Mouse (Mus musculus) stomach, embryonic 15.5 days (tissue): ENCODE data around the gene Pbxip1. TPM values are rescaled to one million over a fixed set of nuclear protein-coding genes. Genes with fewer than 3 reads are reported as not detected.
"Not testable (repeated sequence)": the region's sequence is repeated elsewhere in the genome, so short reads cannot be mapped to it uniquely, and the experiment has no call there.

ENCODE experiments used
- ATAC-seq: fragments of 200-750 bp; cut with Nextera tagmentation; 2 replicates; pipeline ENCODE4 v1.8.0; 2017; ENCODE audit warnings: low read depth, moderate number of reproducible peaks, moderate TSS enrichment; ENCODE audit not compliant: insufficient read depth, low FRiP score
- H3K27ac ChIP-seq: fragments of 300-500 bp; sonication (generic); 2 replicates; pipeline ENCODE4 v1.5.1; 2015; ENCODE audit warnings: mild to moderate bottlenecking, inconsistent platforms
- H3K27me3 ChIP-seq: fragments of 300-500 bp; sonication (generic); replicated peaks from 2 replicates; pipeline ENCODE4 v1.6.1; 2015; ENCODE audit warnings: inconsistent platforms
- H3K36me3 ChIP-seq: fragments of 300-500 bp; sonication (generic); 2 replicates; pipeline ENCODE4 v1.6.1; 2015; ENCODE audit warnings: inconsistent platforms
- H3K4me1 ChIP-seq: fragments of 300-500 bp; sonication (generic); 2 replicates; pipeline ENCODE4 v1.6.1; 2015; ENCODE audit warnings: inconsistent platforms
- H3K4me2 ChIP-seq: fragments of 300-500 bp; sonication (generic); 2 replicates; pipeline ENCODE4 v1.6.1; 2015; ENCODE audit warnings: mild to moderate bottlenecking, inconsistent platforms
- H3K4me3 ChIP-seq: fragments of 300-500 bp; sonication (generic); replicated peaks from 2 replicates; pipeline ENCODE4 v1.5.1; 2015; ENCODE audit warnings: inconsistent platforms
- H3K9ac ChIP-seq: fragments of 300-500 bp; sonication (generic); 2 replicates; pipeline ENCODE4 v1.6.1; 2015; ENCODE audit warnings: inconsistent platforms
- H3K9me3 ChIP-seq: fragments of 300-500 bp; sonication (generic); 2 replicates; pipeline ENCODE4 v1.6.1; 2016; ENCODE audit warnings: inconsistent platforms
- WGBS: fragments of 180-500 bp; shearing (Covaris S2); methylation state at CpG from one replicate; pipeline ENCODE4 v1.1.7; 2015; 5-methylcytosine and 5-hydroxymethylcytosine counted together
- polyA plus RNA-seq: library from polyadenylated mRNA; unstranded; fragments of >200 nt; fragmentation: Nextera tagmentation; extraction: Ambion mirVana; gene quantifications from 2 replicates; pipeline ENCODE4 v1.2.1, GENCODE M21; 2015

Pbxip1 gene
- polyA plus RNA-seq, 1 experiment from 2014 or later, result 40.1 TPM

DNA sequence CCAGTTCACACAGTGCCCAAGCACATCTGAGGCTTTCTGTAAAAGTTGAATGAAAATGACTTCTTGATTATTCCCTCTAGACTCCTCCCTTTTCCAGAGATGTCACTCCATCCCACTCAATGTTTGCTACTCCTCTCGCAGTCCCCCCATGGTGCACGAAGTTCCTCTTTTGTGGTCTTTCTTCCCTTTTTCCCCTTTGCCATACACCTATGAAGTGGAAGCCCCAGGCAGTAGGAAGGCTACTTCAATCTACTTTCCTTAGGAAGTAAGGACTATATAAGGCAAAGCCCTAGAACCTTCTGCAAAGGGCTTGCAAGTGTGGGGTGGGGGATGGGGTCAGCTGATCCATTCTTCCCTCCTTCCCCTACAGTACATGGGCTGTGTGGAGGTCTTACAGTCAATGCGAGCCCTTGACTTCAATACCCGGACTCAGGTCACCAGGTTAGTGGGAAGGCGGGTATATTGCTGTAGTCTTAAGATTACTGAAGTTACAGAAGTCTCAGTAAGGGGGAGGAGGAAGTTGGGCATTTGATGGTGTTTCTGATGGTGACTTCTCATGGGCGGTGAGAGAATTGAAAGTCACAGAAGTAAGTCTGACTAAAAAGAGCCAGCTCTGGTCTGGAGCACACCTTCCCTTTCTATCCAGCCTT, 13.8 kb upstream of the Pbxip1 start:
- H3K4me3 ChIP-seq, result peak overlapping the region; percentile 55
- H3K27ac ChIP-seq, result no peak overlapping the region; the same call in 1 of the 2 replicates
- no peaks in the 10 kb centered on the region for H3K9me3 ChIP-seq
- H3K27me3 ChIP-seq, result no peaks in the 10 kb centered on the region
- no peak overlapping the region for H3K9ac ChIP-seq
- ATAC-seq, result no peak
- peaks cover 32% of the 10 kb centered on the region for H3K36me3 ChIP-seq
- 55% methylated on average over 6 of the region's 6 CpGs for WGBS
- peaks cover 49% of the 10 kb centered on the region for H3K4me1 ChIP-seq
- H3K4me2 ChIP-seq, result peak overlapping the region; percentile 64

DNA sequence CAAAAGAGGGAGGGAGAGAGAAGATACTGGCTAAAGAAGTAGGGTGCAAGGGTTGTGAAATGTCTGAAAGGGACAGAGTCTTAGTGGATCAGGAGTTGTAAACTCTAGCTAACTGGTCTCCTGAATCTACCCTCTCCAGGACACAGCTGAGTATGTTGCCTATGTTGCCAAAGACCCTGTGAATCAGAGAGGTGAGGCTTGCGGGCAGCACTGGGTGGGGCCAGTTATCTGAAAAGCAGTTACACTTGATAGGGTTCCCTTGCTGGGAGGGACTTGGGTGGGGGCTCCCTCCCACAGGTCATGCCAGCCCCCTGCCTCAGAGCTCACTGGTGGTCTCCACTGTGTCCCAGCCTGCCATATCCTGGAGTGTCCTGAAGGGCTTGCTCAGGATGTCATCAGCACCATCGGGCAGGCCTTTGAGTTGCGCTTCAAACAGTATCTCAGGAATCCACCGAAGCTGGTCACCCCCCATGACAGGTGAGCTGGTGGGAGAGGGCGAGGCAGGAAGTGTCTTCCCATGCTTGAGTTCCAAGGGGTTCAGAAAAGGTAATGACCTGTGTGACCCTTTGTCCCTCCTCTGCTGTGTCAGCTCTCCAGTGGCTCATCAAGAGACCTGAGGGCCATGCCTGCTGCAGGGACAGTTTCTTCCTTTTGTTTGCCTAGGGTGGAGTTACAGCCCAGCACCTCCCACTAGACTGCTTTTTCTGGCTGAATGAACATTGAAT, 11.9 kb upstream of the Pbxip1 start:
- Histone ChIP-seq H3K27ac (0 out of 2 replicates have a peak overlapping the region, but pooled peaks have one; percentile 9), H3K36me3 (peaks cover 36% of the 10 kb centered on the region), H3K4me2 (peak overlapping the region; percentile 10; the same call in 1 of the 2 replicates)

DNA sequence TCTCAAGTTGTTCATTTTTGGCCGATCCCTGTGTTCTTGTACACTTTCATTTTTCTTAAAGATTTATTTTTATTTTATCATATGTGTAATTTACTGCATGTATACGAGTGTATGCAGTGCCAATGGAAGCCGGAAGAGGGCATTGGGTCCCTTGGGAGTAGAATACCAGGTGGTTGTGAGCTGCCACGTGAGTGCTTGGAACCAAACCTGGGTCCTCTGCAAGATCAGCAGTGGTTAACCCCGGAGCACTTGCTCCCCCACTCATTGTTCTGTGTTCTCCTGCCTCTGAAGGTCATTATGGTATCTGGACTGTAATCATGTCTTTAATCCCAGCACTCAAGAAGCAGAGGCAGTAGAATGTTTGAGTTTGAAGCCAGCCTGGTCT, 11.4 kb upstream of the Pbxip1 start:
- WGBS, result 78% methylated on average over 5 of the region's 5 CpGs
- Histone ChIP-seq H3K4me2 (no peak overlapping the region), H3K4me3 (no peak overlapping the region), H3K9ac (no peak overlapping the region), H3K27ac (0 out of 2 replicates have a peak overlapping the region, but pooled peaks have one; percentile 9), H3K9me3 (no peaks in the 10 kb centered on the region), H3K27me3 (no peaks in the 10 kb centered on the region), H3K4me1 (peaks cover 43% of the 10 kb centered on the region), H3K36me3 (peaks cover 36% of the 10 kb centered on the region)
- ATAC-seq, result no peak

More for the DNA sequence above, 11.9 kb upstream of the Pbxip1 start:
- WGBS, result 67% methylated on average over 5 of the region's 5 CpGs
- ATAC-seq, result no peak
- Histone ChIP-seq H3K4me1 (peaks cover 48% of the 10 kb centered on the region), H3K4me3 (no peak overlapping the region), H3K9me3 (no peaks in the 10 kb centered on the region), H3K27me3 (no peaks in the 10 kb centered on the region), H3K9ac (no peak overlapping the region)

DNA sequence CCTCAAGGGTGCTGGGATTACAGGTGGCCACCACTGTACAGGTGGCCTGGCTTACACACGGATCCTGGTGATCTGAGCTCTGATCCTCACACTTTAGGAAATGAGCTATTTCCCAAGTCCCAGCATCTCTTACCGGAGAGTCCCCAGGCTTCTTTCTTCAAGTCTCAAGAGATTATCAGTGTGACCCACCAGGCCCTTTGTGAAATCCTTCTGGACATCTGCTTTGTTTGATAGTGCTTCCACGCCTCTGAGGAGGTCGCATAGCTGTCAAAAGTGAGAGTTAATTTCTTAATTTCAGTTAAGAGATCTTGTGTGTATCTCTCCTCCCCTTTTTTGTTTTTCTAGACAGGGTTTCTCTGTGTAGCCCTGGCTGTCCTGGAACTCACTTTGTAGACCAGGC, 10.6 kb upstream of the Pbxip1 start:
- Histone ChIP-seq H3K9ac (no peak overlapping the region), H3K36me3 (peaks cover 36% of the 10 kb centered on the region), H3K4me1 (peaks cover 38% of the 10 kb centered on the region), H3K9me3 (no peaks in the 10 kb centered on the region), H3K27me3 (no peaks in the 10 kb centered on the region), H3K4me2 (no peak overlapping the region), H3K27ac (no peak overlapping the region), H3K4me3 (no peak overlapping the region)
- 82% methylated on average over 4 of the region's 4 CpGs for WGBS
- no peak for ATAC-seq

DNA sequence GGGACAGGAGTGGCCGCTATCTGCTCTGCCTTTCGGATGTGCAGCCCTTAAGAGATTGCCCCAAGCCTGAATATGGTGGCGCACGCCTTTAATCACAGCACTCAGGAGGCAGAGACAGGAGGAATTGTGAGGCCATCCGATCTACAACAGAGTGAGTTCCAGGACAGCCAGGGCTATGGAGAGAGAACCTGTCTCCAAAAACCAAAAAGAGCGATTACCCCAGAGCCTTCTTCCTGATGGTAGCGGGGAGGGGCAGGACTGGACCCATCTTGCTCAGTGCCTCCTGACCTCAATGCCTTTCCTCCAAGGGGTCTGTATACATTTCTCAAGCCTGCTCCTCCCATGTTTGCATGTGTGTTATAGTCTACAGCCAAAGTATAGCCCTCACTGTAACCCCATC, 7.5 kb upstream of the Pbxip1 start:
- H3K27ac ChIP-seq, H3K9me3 ChIP-seq, H3K27me3 ChIP-seq, ATAC-seq, H3K4me3 ChIP-seq, H3K9ac ChIP-seq, H3K4me2 ChIP-seq: not testable (repeated sequence)
- peaks cover 23% of the 10 kb centered on the region for H3K4me1 ChIP-seq
- H3K36me3 ChIP-seq, result peaks cover 53% of the 10 kb centered on the region
- WGBS, result 80% methylated on average over 7 of the region's 7 CpGs

DNA sequence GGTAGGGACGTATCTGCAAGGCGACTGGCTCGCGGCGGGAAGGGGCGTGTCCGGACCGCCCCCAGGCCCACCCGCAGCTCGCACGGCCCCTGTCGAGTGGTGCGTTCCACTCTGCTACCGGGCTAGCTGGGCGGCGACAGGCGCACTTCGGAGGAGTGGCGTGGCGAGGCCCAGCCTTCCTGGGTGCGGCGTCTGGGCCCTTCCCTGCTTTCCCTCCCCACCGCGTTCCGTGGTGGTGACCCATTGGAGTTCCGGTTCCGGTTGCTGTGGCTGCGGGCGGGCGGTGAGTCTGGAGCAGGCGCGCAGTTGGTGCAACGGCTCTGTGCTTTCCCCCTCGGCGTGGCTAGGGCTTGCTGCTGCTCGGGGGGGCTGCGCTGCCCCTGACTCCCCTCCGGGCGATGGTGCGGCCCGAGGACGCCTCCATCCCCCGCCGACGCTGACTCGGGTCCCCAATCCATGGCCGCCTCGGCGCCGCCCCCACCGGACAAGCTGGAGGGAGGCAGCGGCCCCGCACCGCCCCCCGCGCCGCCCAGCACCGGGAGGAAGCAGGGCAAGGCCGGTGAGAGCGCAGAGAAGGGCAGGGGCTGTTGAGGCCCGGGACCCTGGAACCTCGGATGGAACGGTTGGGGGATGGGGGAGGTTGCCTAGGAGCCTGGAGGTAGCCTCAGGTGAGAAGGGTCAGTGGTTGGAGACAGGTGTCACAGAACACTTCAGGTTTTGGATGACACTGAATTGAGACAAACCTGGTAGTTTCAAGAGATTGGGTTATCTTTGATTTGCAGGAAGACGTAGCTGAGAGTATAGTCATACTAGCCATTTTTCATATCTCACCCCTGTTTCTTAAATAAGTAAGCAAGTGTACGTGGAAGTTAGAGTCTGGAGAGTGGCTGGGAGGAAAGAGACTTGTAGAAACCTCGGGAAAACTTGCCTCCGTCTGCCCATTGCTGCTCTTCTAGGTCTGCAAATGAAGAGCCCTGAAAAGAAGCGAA, 6.0 kb upstream of the Pbxip1 start, which contains the start of gene Pygo2:
Gene Pygo2 (plus strand): TSS at position 44 of the 989 bp plus-strand sequence.
- peak; percentile 99 for ATAC-seq
- H3K27ac ChIP-seq, result peak within 1 kb of the TSS; percentile 92
- no peaks in the 10 kb centered on the region for H3K27me3 ChIP-seq
- no peaks in the 10 kb centered on the region for H3K9me3 ChIP-seq
- H3K9ac ChIP-seq, result peak within 1 kb of the TSS; percentile 96
- H3K4me1 ChIP-seq, result peaks cover 13% of the 10 kb centered on the region
- H3K4me2 ChIP-seq, result peak within 1 kb of the TSS; percentile 61
- peak within 1 kb of the TSS; percentile 98 for H3K4me3 ChIP-seq
- WGBS, result 2% methylated on average over 65 of the region's 68 CpGs
- peaks cover 45% of the 10 kb centered on the region for H3K36me3 ChIP-seq

DNA sequence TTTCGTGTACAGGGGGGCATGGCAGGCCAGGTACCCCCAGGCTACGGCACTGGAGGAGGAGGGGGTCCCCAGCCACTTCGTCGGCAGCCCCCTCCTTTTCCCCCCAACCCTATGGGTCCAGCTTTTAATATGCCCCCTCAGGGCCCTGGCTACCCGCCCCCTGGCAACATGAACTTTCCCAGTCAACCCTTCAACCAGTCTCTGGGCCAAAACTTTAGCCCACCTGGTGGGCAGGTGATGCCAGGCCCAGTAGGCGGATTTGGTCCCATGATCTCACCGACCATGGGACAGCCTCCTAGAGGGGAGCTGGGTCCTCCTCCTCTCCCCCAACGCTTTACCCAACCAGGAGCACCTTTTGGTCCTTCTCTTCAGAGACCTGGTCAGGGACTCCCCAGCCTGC, 3.9 kb upstream of the Pbxip1 start:
- Histone ChIP-seq H3K9ac (no peak overlapping the region), H3K4me1 (peaks cover 23% of the 10 kb centered on the region), H3K9me3 (no peaks in the 10 kb centered on the region), H3K4me3 (no peak overlapping the region), H3K4me2 (no peak overlapping the region), H3K27ac (no peak overlapping the region), H3K36me3 (peaks cover 27% of the 10 kb centered on the region), H3K27me3 (no peaks in the 10 kb centered on the region)
- no peak for ATAC-seq
- 88% methylated on average over 8 of the region's 8 CpGs for WGBS

DNA sequence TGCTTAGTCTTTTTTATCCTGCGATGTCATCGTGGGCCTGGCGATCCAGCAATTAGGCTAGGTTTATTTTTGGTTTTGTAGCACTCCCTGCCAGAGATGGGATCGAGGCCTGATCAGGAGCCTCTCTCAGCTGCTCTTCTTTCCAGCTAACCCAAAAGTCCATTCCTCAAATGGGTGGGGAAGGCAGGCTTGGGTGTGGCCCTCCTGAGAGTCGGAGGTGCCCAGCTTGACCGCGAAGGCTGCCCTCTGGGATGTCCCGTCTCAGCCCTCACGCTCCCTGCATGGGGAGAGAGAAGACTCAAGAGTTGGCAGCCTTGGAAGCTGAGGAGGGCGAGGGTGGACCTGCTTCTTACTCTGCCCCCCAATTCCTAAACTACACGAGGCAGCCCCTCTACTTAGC, 2.0 kb upstream of the Pbxip1 start:
- no peak overlapping the region for H3K4me2 ChIP-seq
- H3K27me3 ChIP-seq, result no peaks in the 10 kb centered on the region
- no peak overlapping the region for H3K9ac ChIP-seq
- peaks cover 22% of the 10 kb centered on the region for H3K36me3 ChIP-seq
- 78% methylated on average over 11 of the region's 11 CpGs for WGBS
- H3K9me3 ChIP-seq, result no peaks in the 10 kb centered on the region
- H3K4me3 ChIP-seq, result no peak overlapping the region
- ATAC-seq, result no peak
- no peak overlapping the region; the same call in 1 of the 2 replicates for H3K27ac ChIP-seq
- H3K4me1 ChIP-seq, result peaks cover 23% of the 10 kb centered on the region

DNA sequence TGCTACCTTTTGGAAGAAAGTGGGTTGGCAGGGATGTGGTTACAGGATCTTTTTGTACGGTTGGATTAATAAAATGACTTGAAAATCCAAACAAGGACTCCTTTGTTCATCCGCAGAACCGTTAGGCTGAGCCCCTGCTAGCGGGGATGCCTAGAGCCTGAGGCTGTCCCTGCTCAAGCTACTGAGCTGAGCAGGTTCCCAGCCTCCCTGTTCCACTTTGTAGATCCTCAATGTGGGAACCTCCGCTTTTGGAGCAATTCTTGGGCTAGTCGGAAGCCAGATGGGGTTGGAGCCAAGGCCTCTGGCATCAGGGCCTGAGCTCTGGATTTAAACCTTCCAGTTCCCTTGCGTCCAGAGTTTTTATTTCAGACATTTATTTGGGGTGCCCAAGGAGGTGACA, 1.5 kb upstream of the Pbxip1 start:
- 63% methylated on average over 7 of the region's 7 CpGs for WGBS

DNA sequence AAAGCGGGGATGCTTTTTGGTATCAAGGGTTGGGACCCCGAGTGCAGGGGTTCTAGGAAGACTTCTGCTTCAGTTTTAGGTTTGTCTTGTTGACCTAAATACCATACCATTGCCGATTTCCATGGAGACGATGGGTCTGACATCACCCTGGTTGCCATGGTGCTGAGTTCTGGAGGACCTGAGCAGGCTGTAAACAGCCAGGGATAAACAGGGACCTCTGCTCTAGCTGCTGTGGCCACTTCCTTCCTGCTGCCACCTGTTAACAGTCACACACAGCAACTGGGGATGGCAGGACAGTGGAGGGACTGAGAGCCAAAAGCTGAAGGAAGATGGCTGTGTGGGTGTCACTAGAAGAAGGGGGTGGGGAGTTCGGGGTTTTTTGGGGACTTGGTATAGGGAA, 763 bp downstream of the Pbxip1 start:
- Histone ChIP-seq H3K27me3 (no peaks in the 10 kb centered on the region), H3K36me3 (peaks cover 20% of the 10 kb centered on the region), H3K27ac (peak overlapping the region; percentile 70), H3K9ac (peak overlapping the region; percentile 40), H3K4me1 (peaks cover 12% of the 10 kb centered on the region; the same call in 1 of the 2 replicates), H3K4me2 (peak overlapping the region; percentile 69), H3K4me3 (peak overlapping the region; percentile 52), H3K9me3 (no peaks in the 10 kb centered on the region)
- no peak for ATAC-seq
- 23% methylated on average over 5 of the region's 5 CpGs for WGBS

More for the DNA sequence above, 1.5 kb upstream of the Pbxip1 start:
- ATAC-seq, result no peak
- H3K9me3 ChIP-seq, result no peaks in the 10 kb centered on the region
- no peak overlapping the region for H3K9ac ChIP-seq
- H3K4me3 ChIP-seq, result no peak overlapping the region
- H3K27me3 ChIP-seq, result no peaks in the 10 kb centered on the region
- no peak overlapping the region; the same call in 1 of the 2 replicates for H3K27ac ChIP-seq
- H3K36me3 ChIP-seq, result peaks cover 22% of the 10 kb centered on the region
- peaks cover 23% of the 10 kb centered on the region for H3K4me1 ChIP-seq
- H3K4me2 ChIP-seq, result no peak overlapping the region

DNA sequence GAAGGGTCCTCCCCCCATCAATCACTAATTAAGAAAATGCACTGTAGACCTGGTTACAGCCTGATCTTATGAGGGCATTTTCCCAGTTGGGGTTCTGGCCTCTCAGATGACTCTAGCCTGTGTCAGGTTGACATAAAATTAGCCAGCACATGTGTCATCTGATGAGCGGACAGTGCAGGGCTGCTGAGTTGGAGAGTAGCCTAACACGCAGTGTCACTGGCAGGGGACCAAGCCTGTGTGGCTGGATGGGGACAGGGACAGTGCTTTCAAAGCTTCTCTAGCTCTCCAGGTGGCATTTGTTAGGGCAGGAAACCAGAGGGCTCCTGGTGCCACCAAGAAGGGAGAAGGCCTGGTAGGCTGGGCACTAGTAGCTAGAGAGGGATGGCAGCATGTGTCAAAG, 4.2 kb downstream of the Pbxip1 start:
- Histone ChIP-seq H3K27me3 (no peaks in the 10 kb centered on the region), H3K4me1 (peaks cover 10% of the 10 kb centered on the region; the same call in 1 of the 2 replicates), H3K36me3 (no peaks in the 10 kb centered on the region), H3K4me2 (no peak overlapping the region), H3K27ac (no peak overlapping the region), H3K9me3 (no peaks in the 10 kb centered on the region), H3K4me3 (no peak overlapping the region), H3K9ac (no peak overlapping the region)
- WGBS, result 89% methylated on average over 2 of the region's 2 CpGs
- no peak for ATAC-seq
